Mouse (Mus musculus) hindbrain, embryonic 14.5 days (tissue): ENCODE measurements around the gene Lrmda. TPM values are rescaled to one million over a fixed set of nuclear protein-coding genes. Genes with fewer than 3 reads are reported as not detected.
A peak's percentile ranks its signal among the peaks of the same experiment; 100 is the strongest.

Source experiments
- ATAC-seq: fragments of 200-750 bp; cut with Nextera tagmentation; 2 replicates; pipeline ENCODE4 v1.8.0; 2017; ENCODE audit warnings: moderate number of reproducible peaks, mild to moderate bottlenecking, moderate TSS enrichment, moderate library complexity; ENCODE audit not compliant: low FRiP score
- DNase-seq: peaks from one replicate; pipeline ENCODE4 v3.0.0-alpha.2; 2015; ENCODE audit warnings: low spot score
- H3K27ac ChIP-seq: fragments of 300-500 bp; sonication (generic); 2 replicates; pipeline ENCODE4 v1.5.1; 2014; ENCODE audit warnings: mild to moderate bottlenecking, moderate library complexity
- H3K27me3 ChIP-seq: fragments of 300-500 bp; sonication (generic); 2 replicates; pipeline ENCODE4 v1.6.1; 2014; ENCODE audit warnings: mild to moderate bottlenecking, low read length, mixed read lengths; ENCODE audit not compliant: control insufficient read depth, insufficient read depth
- H3K36me3 ChIP-seq: fragments of 300-500 bp; sonication (generic); replicated peaks from 2 replicates; pipeline ENCODE4 v1.6.1; 2014; ENCODE audit not compliant: control insufficient read depth, insufficient read depth
- H3K4me1 ChIP-seq: fragments of 300-500 bp; sonication (generic); replicated peaks from 2 replicates; pipeline ENCODE4 v1.6.1; 2014; ENCODE audit warnings: antibody characterized with exemption, low read length, mixed read lengths; ENCODE audit not compliant: control insufficient read depth, insufficient read depth
- H3K4me2 ChIP-seq: fragments of 300-500 bp; sonication (generic); replicated peaks from 2 replicates; pipeline ENCODE4 v1.6.1; 2014; ENCODE audit warnings: mild to moderate bottlenecking, moderate library complexity
- H3K4me3 ChIP-seq: fragments of 300-500 bp; sonication (generic); replicated peaks from 2 replicates; pipeline ENCODE4 v1.5.1; 2014; ENCODE audit warnings: mild to moderate bottlenecking, low read length
- H3K9ac ChIP-seq: fragments of 300-500 bp; sonication (generic); 2 replicates; pipeline ENCODE4 v1.6.1; 2014
- H3K9me3 ChIP-seq: fragments of 300-500 bp; sonication (generic); 2 replicates; pipeline ENCODE4 v1.6.1; 2016; ENCODE audit warnings: low read length; ENCODE audit not compliant: control insufficient read depth
- WGBS: fragments of 180-500 bp; shearing (Covaris S2); extraction: QIAGEN DNeasy Blood & Tissue Kit; methylation state at CpG from one replicate; pipeline ENCODE4 v1.1.7; 2014; 5-methylcytosine and 5-hydroxymethylcytosine counted together
- polyA plus RNA-seq: library from polyadenylated mRNA; unstranded; fragments of >200 nt; fragmentation: Nextera tagmentation; extraction: Ambion mirVana; gene quantifications from 2 replicates; pipeline ENCODE4 v1.2.1, GENCODE M21; 2014

The Lrmda gene
- polyA plus RNA-seq, 1 experiment from 2014 or later = 0.64 TPM

- 85% methylated on average over 1 of the region's 1 CpGs for WGBS
- Histone ChIP-seq H3K9ac (no peak overlapping the region), H3K4me2 (no peak overlapping the region), H3K27me3 (no peaks in the 10 kb centered on the region), H3K27ac (no peak overlapping the region), H3K36me3 (no peaks in the 10 kb centered on the region), H3K4me3 (no peak overlapping the region), H3K9me3 (no peaks in the 10 kb centered on the region), H3K4me1 (no peaks in the 10 kb centered on the region)
- DNase-seq = no peak
- ATAC-seq = no peak
These were observed 614.1 kb downstream of the Lrmda start for GRCm38 (mm10) chr14:22633612-22634011.

GRCm38 (mm10) chr14:22643494-22643893, 624.0 kb downstream of the Lrmda start:
- ATAC-seq (no peak), DNase-seq (no peak)
- Histone ChIP-seq H3K4me1 (no peaks in the 10 kb centered on the region), H3K27ac (no peak overlapping the region), H3K9me3 (no peaks in the 10 kb centered on the region), H3K36me3 (no peaks in the 10 kb centered on the region), H3K4me3 (no peak overlapping the region), H3K4me2 (no peak overlapping the region), H3K9ac (no peak overlapping the region), H3K27me3 (no peaks in the 10 kb centered on the region)
- 81% methylated on average over 4 of the region's 4 CpGs for WGBS

- ATAC-seq (no peak), DNase-seq (no peak)
- H3K9me3 ChIP-seq = no peaks in the 10 kb centered on the region
- H3K4me2 ChIP-seq = no peak overlapping the region
- no peak overlapping the region for H3K27ac ChIP-seq
- 0 out of 2 replicates have a peak, but pooled peaks cover 8% of the 10 kb centered on the region for H3K4me1 ChIP-seq
- 70% methylated on average over 9 of the region's 9 CpGs for WGBS
- no peak overlapping the region for H3K9ac ChIP-seq
- no peak overlapping the region for H3K4me3 ChIP-seq
- no peaks in the 10 kb centered on the region for H3K36me3 ChIP-seq
- H3K27me3 ChIP-seq = no peaks in the 10 kb centered on the region
These were observed 628.5 kb downstream of the Lrmda start for GRCm38 (mm10) chr14:22647879-22648611.

- H3K4me2 ChIP-seq = no peak overlapping the region
- H3K9me3 ChIP-seq = no peaks in the 10 kb centered on the region
- H3K36me3 ChIP-seq = no peaks in the 10 kb centered on the region
- H3K4me1 ChIP-seq = 0 out of 2 replicates have a peak, but pooled peaks cover 8% of the 10 kb centered on the region
- H3K9ac ChIP-seq = no peak overlapping the region
- 22% methylated on average over 5 of the region's 5 CpGs for WGBS
- no peak for ATAC-seq
- H3K27me3 ChIP-seq = no peaks in the 10 kb centered on the region
- H3K4me3 ChIP-seq = no peak overlapping the region
- no peak overlapping the region for H3K27ac ChIP-seq
- peak; percentile 33 for DNase-seq
These were observed 629.9 kb downstream of the Lrmda start for GRCm38 (mm10) chr14:22649411-22649911.

- no peak overlapping the region for H3K4me3 ChIP-seq
- H3K9ac ChIP-seq = no peak overlapping the region
- no peak for DNase-seq
These were observed 630.8 kb downstream of the Lrmda start for GRCm38 (mm10) chr14:22649985-22650984.

GRCm38 (mm10) chr14:22651131-22651952, 631.8 kb downstream of the Lrmda start:
- WGBS = 50% methylated on average over 14 of the region's 14 CpGs
- DNase-seq = no peak

More at GRCm38 (mm10) chr14:22649985-22650984, 630.8 kb downstream of the Lrmda start:
- no peak overlapping the region for H3K27ac ChIP-seq
- H3K4me1 ChIP-seq = 0 out of 2 replicates have a peak, but pooled peaks cover 8% of the 10 kb centered on the region
- WGBS = 64% methylated on average over 17 of the region's 17 CpGs
- H3K9me3 ChIP-seq = no peaks in the 10 kb centered on the region
- no peak overlapping the region for H3K4me2 ChIP-seq
- ATAC-seq = no peak
- H3K36me3 ChIP-seq = no peaks in the 10 kb centered on the region
- no peaks in the 10 kb centered on the region for H3K27me3 ChIP-seq

GRCm38 (mm10) chr14:22662496-22662895, 643.0 kb downstream of the Lrmda start:
- Histone ChIP-seq H3K9me3 (no peaks in the 10 kb centered on the region), H3K4me3 (no peak overlapping the region), H3K27ac (no peak overlapping the region), H3K4me2 (no peak overlapping the region), H3K27me3 (no peaks in the 10 kb centered on the region), H3K9ac (no peak overlapping the region), H3K4me1 (no peaks in the 10 kb centered on the region), H3K36me3 (no peaks in the 10 kb centered on the region)
- no peak for ATAC-seq
- WGBS = 73% methylated on average over 3 of the region's 3 CpGs
- DNase-seq = no peak

More at GRCm38 (mm10) chr14:22651131-22651952, 631.8 kb downstream of the Lrmda start:
- no peak overlapping the region for H3K4me2 ChIP-seq
- H3K4me3 ChIP-seq = no peak overlapping the region
- H3K9ac ChIP-seq = no peak overlapping the region
- no peak for ATAC-seq
- H3K27ac ChIP-seq = no peak overlapping the region
- H3K9me3 ChIP-seq = no peaks in the 10 kb centered on the region
- H3K27me3 ChIP-seq = no peaks in the 10 kb centered on the region
- 0 out of 2 replicates have a peak, but pooled peaks cover 8% of the 10 kb centered on the region for H3K4me1 ChIP-seq
- no peaks in the 10 kb centered on the region for H3K36me3 ChIP-seq

GRCm38 (mm10) chr14:22666437-22666836, 646.9 kb downstream of the Lrmda start:
- DNase-seq = no peak
- Histone ChIP-seq H3K4me1 (peaks cover 5% of the 10 kb centered on the region; the same call in 1 of the 2 replicates), H3K27ac (no peak overlapping the region), H3K9me3 (no peaks in the 10 kb centered on the region), H3K36me3 (no peaks in the 10 kb centered on the region), H3K9ac (no peak overlapping the region), H3K4me3 (no peak overlapping the region), H3K27me3 (no peaks in the 10 kb centered on the region), H3K4me2 (no peak overlapping the region)
- WGBS = 80% methylated on average over 3 of the region's 3 CpGs
- ATAC-seq = no peak
